Mouse (Mus musculus): Measurements from ENCODE around the gene 4921517D22Rik. TPM values are rescaled to one million over a fixed set of nuclear protein-coding genes. Genes with fewer than 3 reads are reported as not detected.
A peak's percentile ranks its signal among the peaks of the same experiment; 100 is the strongest.
"Not testable (repeated sequence)": the region's sequence is repeated elsewhere in the genome, so short reads cannot be mapped to it uniquely, and the experiment has no call there.

The 4921517D22Rik gene
- not detected in 2 replicates for polyA plus RNA-seq (2015; fragmentation: Nextera tagmentation; extraction: Ambion mirVana)

GRCm38 (mm10) chr13:59694008-59694407, at the start of gene 4921517D22Rik:
Gene 4921517D22Rik, minus strand, starts transcription at chr13:59694108.
- H3K27ac ChIP-seq: no peak within 1 kb of the TSS
- 0 out of 2 replicates have a peak, but pooled peaks cover 3% of the 10 kb centered on the region for H3K4me1 ChIP-seq (replicated peaks)
- ATAC-seq (ENCODE audit: low read depth): no peak
- H3K27me3 ChIP-seq: peaks cover 24% of the 10 kb centered on the region
- no peak within 1 kb of the TSS for H3K4me2 ChIP-seq
- no peaks in the 10 kb centered on the region for H3K36me3 ChIP-seq
- no peak within 1 kb of the TSS for H3K4me3 ChIP-seq (replicated peaks)
- WGBS (ENCODE audit: insufficient replicate concordance): 64% methylated on average over 3 of the region's 3 CpGs
- H3K9me3 ChIP-seq (replicated peaks): no peaks in the 10 kb centered on the region
- no peak within 1 kb of the TSS for H3K9ac ChIP-seq
- no peak for DNase-seq

- Histone ChIP-seq H3K9ac (no peak overlapping the region), H3K9me3 (replicated peaks) (no peaks in the 10 kb centered on the region), H3K4me3 (replicated peaks) (no peak overlapping the region), H3K36me3 (no peaks in the 10 kb centered on the region), H3K4me2 (no peak overlapping the region), H3K4me1 (replicated peaks) (peaks cover 50% of the 10 kb centered on the region), H3K27me3 (no peaks in the 10 kb centered on the region), H3K27ac (no peak overlapping the region)
- 47% methylated on average over 10 of the region's 10 CpGs for WGBS (ENCODE audit: insufficient replicate concordance)
- ATAC-seq (ENCODE audit: low read depth): no peak
- no peak for DNase-seq
Measured at GRCm38 (mm10) chr13:59741697-59742096, 47.8 kb upstream of the 4921517D22Rik start.

GRCm38 (mm10) chr13:59741096-59741495, 47.2 kb upstream of the 4921517D22Rik start:
- H3K27ac ChIP-seq: peak overlapping the region; percentile 97; the same call in 1 of the 2 replicates
- WGBS (ENCODE audit: insufficient replicate concordance): 81% methylated on average over 11 of the region's 11 CpGs
- no peak overlapping the region for H3K9ac ChIP-seq
- no peaks in the 10 kb centered on the region for H3K27me3 ChIP-seq
- no peaks in the 10 kb centered on the region for H3K9me3 ChIP-seq (replicated peaks)
- H3K4me3 ChIP-seq (replicated peaks): no peak overlapping the region
- H3K4me1 ChIP-seq (replicated peaks): peaks cover 56% of the 10 kb centered on the region
- no peaks in the 10 kb centered on the region for H3K36me3 ChIP-seq
- DNase-seq: no peak
- H3K4me2 ChIP-seq: no peak overlapping the region
- no peak for ATAC-seq (ENCODE audit: low read depth)

DNA sequence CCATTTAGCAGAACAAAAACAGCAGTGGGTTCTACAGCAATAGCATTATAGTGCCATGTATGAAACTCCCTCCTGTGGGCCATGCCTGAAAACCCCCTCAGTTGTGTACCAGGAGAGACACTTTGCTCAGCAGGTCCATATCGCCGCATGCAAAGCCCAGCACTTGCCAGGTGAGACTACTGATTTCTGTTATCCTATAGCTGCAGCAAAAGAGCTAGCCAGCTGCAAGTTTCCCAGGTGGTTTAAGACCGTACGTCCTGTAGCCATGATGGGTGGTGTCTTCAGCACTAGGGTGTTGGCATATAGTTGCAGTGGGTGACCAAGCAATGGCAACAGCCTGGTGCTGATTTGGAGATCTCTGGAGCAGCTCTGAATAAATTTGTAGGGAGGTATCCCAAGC, 45.5 kb upstream of the 4921517D22Rik start:
- Histone ChIP-seq H3K4me1 (replicated peaks) (peaks cover 73% of the 10 kb centered on the region), H3K9me3 (replicated peaks) (no peaks in the 10 kb centered on the region), H3K27ac (peak overlapping the region; percentile 97), H3K27me3 (no peaks in the 10 kb centered on the region), H3K4me3 (replicated peaks) (no peak overlapping the region), H3K4me2 (peak overlapping the region; percentile 55), H3K9ac (peak overlapping the region; percentile 73), H3K36me3 (no peaks in the 10 kb centered on the region)
- ATAC-seq (ENCODE audit: low read depth) (peak; percentile 75), DNase-seq (peak; percentile 80)
- 27% methylated on average over 4 of the region's 4 CpGs for WGBS (ENCODE audit: insufficient replicate concordance)

GRCm38 (mm10) chr13:59738455-59738854, 44.5 kb upstream of the 4921517D22Rik start:
- no peaks in the 10 kb centered on the region for H3K9me3 ChIP-seq (replicated peaks)
- peak overlapping the region; percentile 73 for H3K9ac ChIP-seq
- DNase-seq (peak; percentile 72), ATAC-seq (ENCODE audit: low read depth) (peak; percentile 89)
- H3K4me2 ChIP-seq: peak overlapping the region; percentile 55
- peaks cover 82% of the 10 kb centered on the region for H3K4me1 ChIP-seq (replicated peaks)
- WGBS (ENCODE audit: insufficient replicate concordance): 34% methylated on average over 2 of the region's 2 CpGs
- peak overlapping the region; percentile 12 for H3K4me3 ChIP-seq (replicated peaks)
- peak overlapping the region; percentile 97 for H3K27ac ChIP-seq
- no peaks in the 10 kb centered on the region for H3K36me3 ChIP-seq
- no peaks in the 10 kb centered on the region for H3K27me3 ChIP-seq

GRCm38 (mm10) chr13:59735190-59735589, 41.3 kb upstream of the 4921517D22Rik start:
- no peak for DNase-seq
- no peaks in the 10 kb centered on the region for H3K9me3 ChIP-seq (replicated peaks)
- 0 out of 2 replicates have a peak, but pooled peaks cover 2% of the 10 kb centered on the region for H3K27me3 ChIP-seq
- H3K4me2 ChIP-seq: peak overlapping the region; percentile 54
- H3K4me3 ChIP-seq (replicated peaks): no peak overlapping the region
- peak; percentile 13; the same call in 1 of the 2 replicates for ATAC-seq (ENCODE audit: low read depth)
- peak overlapping the region; percentile 46 for H3K9ac ChIP-seq
- 30% methylated on average over 3 of the region's 3 CpGs for WGBS (ENCODE audit: insufficient replicate concordance)
- H3K36me3 ChIP-seq: no peaks in the 10 kb centered on the region
- peak overlapping the region; percentile 97 for H3K27ac ChIP-seq
- peaks cover 93% of the 10 kb centered on the region for H3K4me1 ChIP-seq (replicated peaks)

DNA sequence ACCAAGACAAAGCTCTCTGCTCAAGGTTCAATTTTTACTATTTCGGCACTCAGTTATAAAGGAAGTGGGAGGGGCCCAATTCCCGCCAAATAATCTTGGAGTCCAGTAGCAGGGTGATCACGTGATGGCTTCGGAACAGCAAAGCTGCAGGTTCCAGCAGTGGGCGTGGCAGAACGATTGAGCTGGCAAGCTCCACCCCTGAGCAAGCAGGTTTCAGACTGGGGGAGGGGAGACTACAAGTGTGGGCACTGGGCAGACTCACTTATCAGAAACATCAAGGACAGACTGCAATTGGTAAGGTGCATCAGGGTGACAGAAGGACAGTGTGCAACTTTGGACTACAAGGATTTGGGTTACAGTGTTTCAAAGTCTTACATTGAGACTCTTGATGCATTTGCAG, 40.4 kb upstream of the 4921517D22Rik start:
- Histone ChIP-seq H3K4me3 (replicated peaks) (0 out of 2 replicates have a peak overlapping the region, but pooled peaks have one; percentile 13), H3K9ac (peak overlapping the region; percentile 51; the same call in 1 of the 2 replicates), H3K4me1 (replicated peaks) (peaks cover 85% of the 10 kb centered on the region), H3K4me2 (peak overlapping the region; percentile 54), H3K27ac (peak overlapping the region; percentile 97)
- WGBS (ENCODE audit: insufficient replicate concordance): 5% methylated on average over 6 of the region's 6 CpGs
- not testable (repeated sequence) for ATAC-seq (ENCODE audit: low read depth); H3K27me3 ChIP-seq; H3K36me3 ChIP-seq; H3K9me3 ChIP-seq (replicated peaks)
- peak; percentile 79 for DNase-seq

DNA sequence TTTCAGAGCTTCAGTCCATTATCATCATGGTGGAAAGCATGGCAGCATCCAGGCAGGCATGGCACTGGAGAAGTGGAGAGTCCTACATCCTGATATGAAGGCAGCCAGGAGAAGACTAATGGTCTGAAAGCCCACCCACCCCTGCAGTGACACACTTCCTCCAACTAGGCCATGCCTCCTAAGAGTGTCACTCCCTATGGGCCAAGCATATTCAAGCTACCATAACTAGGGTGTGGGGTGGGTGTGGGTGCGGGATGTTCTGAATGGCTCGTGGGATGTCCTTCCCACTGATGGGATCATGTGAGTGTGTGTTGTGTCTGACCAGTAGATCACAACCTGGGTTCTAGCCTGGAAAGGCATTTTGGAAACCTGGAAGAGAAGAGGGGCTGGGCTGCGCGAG, 40.0 kb upstream of the 4921517D22Rik start:
- Histone ChIP-seq H3K9ac (no peak overlapping the region), H3K4me2 (peak overlapping the region; percentile 54)

GRCm38 (mm10) chr13:59731652-59732051, 37.7 kb upstream of the 4921517D22Rik start, which contains the start of gene Spata31d1d:
Gene Spata31d1d, minus strand, starts transcription at chr13:59731752.
- 34% methylated on average over 7 of the region's 7 CpGs for WGBS (ENCODE audit: insufficient replicate concordance)
- Histone ChIP-seq H3K4me3 (replicated peaks) (no peak within 1 kb of the TSS), H3K9me3 (replicated peaks) (no peaks in the 10 kb centered on the region), H3K4me2 (no peak within 1 kb of the TSS), H3K27me3 (peaks cover 19% of the 10 kb centered on the region), H3K27ac (peak within 1 kb of the TSS; percentile 65), H3K9ac (no peak within 1 kb of the TSS), H3K36me3 (no peaks in the 10 kb centered on the region), H3K4me1 (replicated peaks) (peaks cover 72% of the 10 kb centered on the region)
- ATAC-seq (ENCODE audit: low read depth): no peak
- DNase-seq: no peak

More for the DNA sequence above, 40.0 kb upstream of the 4921517D22Rik start:
- no peaks in the 10 kb centered on the region for H3K36me3 ChIP-seq
- 67% methylated on average over 4 of the region's 4 CpGs for WGBS (ENCODE audit: insufficient replicate concordance)
- H3K4me1 ChIP-seq (replicated peaks): peaks cover 81% of the 10 kb centered on the region
- H3K27me3 ChIP-seq: 0 out of 2 replicates have a peak, but pooled peaks cover 3% of the 10 kb centered on the region
- no peak for DNase-seq
- H3K27ac ChIP-seq: peak overlapping the region; percentile 63
- no peak for ATAC-seq (ENCODE audit: low read depth)
- no peaks in the 10 kb centered on the region for H3K9me3 ChIP-seq (replicated peaks)
- H3K4me3 ChIP-seq (replicated peaks): no peak overlapping the region

GRCm38 (mm10) chr13:59728378-59729093, 34.6 kb upstream of the 4921517D22Rik start:
- H3K4me3 ChIP-seq (replicated peaks): no peak overlapping the region
- H3K27me3 ChIP-seq: peaks cover 40% of the 10 kb centered on the region
- WGBS (ENCODE audit: insufficient replicate concordance): 19% methylated on average over 7 of the region's 7 CpGs
- H3K36me3 ChIP-seq: no peaks in the 10 kb centered on the region
- peaks cover 56% of the 10 kb centered on the region for H3K4me1 ChIP-seq (replicated peaks)
- ATAC-seq (ENCODE audit: low read depth) (peak; percentile 80), DNase-seq (peak; percentile 80)
- no peak overlapping the region for H3K27ac ChIP-seq
- H3K9ac ChIP-seq: 0 out of 2 replicates have a peak overlapping the region, but pooled peaks have one; percentile 2
- no peak overlapping the region for H3K4me2 ChIP-seq
- no peaks in the 10 kb centered on the region for H3K9me3 ChIP-seq (replicated peaks)

- no peak overlapping the region; the same call in 1 of the 2 replicates for H3K9ac ChIP-seq
- peak overlapping the region; percentile 22 for H3K4me2 ChIP-seq
Measured at GRCm38 (mm10) chr13:59726139-59726867, 32.4 kb upstream of the 4921517D22Rik start.

More at GRCm38 (mm10) chr13:59726139-59726867, 32.4 kb upstream of the 4921517D22Rik start:
- no peak overlapping the region for H3K27ac ChIP-seq
- no peak for DNase-seq
- no peak for ATAC-seq (ENCODE audit: low read depth)
- H3K36me3 ChIP-seq: no peaks in the 10 kb centered on the region
- H3K27me3 ChIP-seq: peaks cover 40% of the 10 kb centered on the region
- WGBS (ENCODE audit: insufficient replicate concordance): 25% methylated on average over 29 of the region's 29 CpGs
- no peaks in the 10 kb centered on the region for H3K9me3 ChIP-seq (replicated peaks)
- H3K4me3 ChIP-seq (replicated peaks): 0 out of 2 replicates have a peak overlapping the region, but pooled peaks have one; percentile 7
- H3K4me1 ChIP-seq (replicated peaks): peaks cover 52% of the 10 kb centered on the region
